Mouse (Mus musculus): ENCODE measurements around the gene Glmn. TPM values are rescaled to one million over a fixed set of nuclear protein-coding genes. Genes with fewer than 3 reads are reported as not detected.

The Glmn gene
- polyA plus RNA-seq, 1 experiment from 2014 or later = 21.3 TPM

DNA sequence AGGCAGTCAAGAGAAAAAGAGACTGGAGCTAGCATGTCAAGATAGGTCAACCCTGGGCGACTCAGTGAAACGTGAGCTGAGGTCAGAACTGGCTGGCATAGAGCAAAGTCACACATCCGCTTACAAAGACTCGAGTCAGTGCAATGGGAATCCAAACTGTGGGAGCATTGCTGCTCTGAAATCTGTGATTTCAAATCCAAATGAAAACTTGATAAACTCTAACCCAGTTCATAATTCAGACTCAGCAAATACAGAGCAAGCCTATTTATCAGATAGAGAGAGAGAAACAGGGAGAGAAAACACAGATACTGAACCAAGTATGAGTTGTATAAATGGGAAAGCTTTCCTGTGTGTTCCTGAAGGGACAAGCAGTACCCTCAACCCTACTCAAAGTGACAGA, 90.4 kb downstream of the Glmn start, which contains the start of gene Gm42669:
Gm42669 (plus strand) TSS at position 301 of the 400 bp plus-strand sequence.
- Histone ChIP-seq H3K4me2 (ENCODE audit: low read depth, low read length) (no peak within 1 kb of the TSS), H3K9me3 (ENCODE audit: control insufficient read depth, low read length) (no peaks in the 10 kb centered on the region), H3K27me3 (replicated peaks; ENCODE audit: control insufficient read depth, insufficient read depth, low read length) (no peaks in the 10 kb centered on the region), H3K9ac (ENCODE audit: low read depth, low read length) (no peak within 1 kb of the TSS), H3K4me1 (ENCODE audit: control insufficient read depth, insufficient read depth, low read length) (no peaks in the 10 kb centered on the region), H3K27ac (ENCODE audit: low read length) (no peak within 1 kb of the TSS), H3K36me3 (ENCODE audit: control insufficient read depth, insufficient read depth, low read length) (no peaks in the 10 kb centered on the region), H3K4me3 (ENCODE audit: low read length) (no peak within 1 kb of the TSS)
- 76% methylated on average over 4 of the region's 4 CpGs for WGBS
- no peak for ATAC-seq

GRCm38 (mm10) chr5:107500741-107501140, 96.9 kb downstream of the Glmn start:
- WGBS = 92% methylated on average over 1 of the region's 1 CpGs
- no peak overlapping the region for H3K4me2 ChIP-seq (ENCODE audit: low read depth, low read length)
- no peaks in the 10 kb centered on the region for H3K27me3 ChIP-seq (replicated peaks; ENCODE audit: control insufficient read depth, insufficient read depth, low read length)
- ATAC-seq = no peak
- H3K9ac ChIP-seq (ENCODE audit: low read depth, low read length) = no peak overlapping the region
- no peaks in the 10 kb centered on the region for H3K36me3 ChIP-seq (ENCODE audit: control insufficient read depth, insufficient read depth, low read length)
- no peaks in the 10 kb centered on the region for H3K4me1 ChIP-seq (ENCODE audit: control insufficient read depth, insufficient read depth, low read length)
- H3K9me3 ChIP-seq (ENCODE audit: control insufficient read depth, low read length) = no peaks in the 10 kb centered on the region
- H3K27ac ChIP-seq (ENCODE audit: low read length) = no peak overlapping the region
- no peak overlapping the region for H3K4me3 ChIP-seq (ENCODE audit: low read length)

- no peak for ATAC-seq
- Histone ChIP-seq H3K36me3 (ENCODE audit: control insufficient read depth, insufficient read depth, low read length) (no peaks in the 10 kb centered on the region), H3K4me1 (ENCODE audit: control insufficient read depth, insufficient read depth, low read length) (no peaks in the 10 kb centered on the region), H3K4me3 (ENCODE audit: low read length) (no peak overlapping the region), H3K27ac (ENCODE audit: low read length) (no peak overlapping the region), H3K4me2 (ENCODE audit: low read depth, low read length) (no peak overlapping the region), H3K9ac (ENCODE audit: low read depth, low read length) (no peak overlapping the region), H3K27me3 (replicated peaks; ENCODE audit: control insufficient read depth, insufficient read depth, low read length) (no peaks in the 10 kb centered on the region), H3K9me3 (ENCODE audit: control insufficient read depth, low read length) (no peaks in the 10 kb centered on the region)
- WGBS = 84% methylated on average over 5 of the region's 5 CpGs
These were observed 97.7 kb downstream of the Glmn start for GRCm38 (mm10) chr5:107499891-107500535.

Other genes starting within 250 kb of the Glmn start
- gene Ephx4, start 195.2 kb downstream of the Glmn start, polyA plus RNA-seq (2015; fragmentation: Nextera tagmentation; extraction: Ambion mirVana) = 0.21 and 0.50 TPM in 2 replicates
- not detected in 2 replicates for gene Lpcat2b, start 166.3 kb downstream of the Glmn start, polyA plus RNA-seq (2015; fragmentation: Nextera tagmentation; extraction: Ambion mirVana)
- 2.7 and 2.8 TPM in 2 replicates for gene Btbd8, start 159.9 kb downstream of the Glmn start, polyA plus RNA-seq (2015; fragmentation: Nextera tagmentation; extraction: Ambion mirVana)
- gene Gm42669, start 90.3 kb downstream of the Glmn start, polyA plus RNA-seq (2015; fragmentation: Nextera tagmentation; extraction: Ambion mirVana) = 0.16 and 0.38 TPM in 2 replicates
- gene 1700028K03Rik, start 63.2 kb downstream of the Glmn start, polyA plus RNA-seq (2015; fragmentation: Nextera tagmentation; extraction: Ambion mirVana) = 0.04 and 0.05 TPM in 2 replicates
- 11.9 and 13.8 TPM in 2 replicates for gene Rpap2, start 515 bp downstream of the Glmn start, polyA plus RNA-seq (2015; fragmentation: Nextera tagmentation; extraction: Ambion mirVana)
- gene Gfi1, start 128.1 kb upstream of the Glmn start, polyA plus RNA-seq (2015; fragmentation: Nextera tagmentation; extraction: Ambion mirVana) = 0.92 and 1.1 TPM in 2 replicates
- 0.07 TPM in 2 replicates for gene Ube2d2b, start 232.2 kb upstream of the Glmn start, polyA plus RNA-seq (2015; fragmentation: Nextera tagmentation; extraction: Ambion mirVana)

Data from intestine, embryonic 16.5 days (tissue).